Mouse (Mus musculus) bone marrow, adult 2 months (tissue): Measurements from ENCODE around the gene Smg9.

Experiments
- CTCF ChIP-seq: fragments of 200-500 bp; IDR thresholded peaks from 2 replicates; pipeline ENCODE4 v1.5.1; 2011; ENCODE audit warnings: low read length, control low read depth; ENCODE audit not compliant: control insufficient read depth, insufficient read depth
- POLR2A ChIP-seq: fragments of 200-500 bp; IDR thresholded peaks from 2 replicates; pipeline ENCODE4 v1.6.1; 2011; ENCODE audit warnings: low read depth, mild to moderate bottlenecking, control low read depth, low read length, borderline replicate concordance; ENCODE audit not compliant: control insufficient read depth

- TF ChIP-seq CTCF (no peak), POLR2A (no peak)
Observed at GRCm38 (mm10) chr7:24415261-24415660, 15.8 kb downstream of the Smg9 start.
